Mouse (Mus musculus): ENCODE data around the gene Nacc1.
"Not testable (repeated sequence)": the region's sequence is repeated elsewhere in the genome, so short reads cannot be mapped to it uniquely, and the experiment has no call there.

The Nacc1 gene

GRCm38 (mm10) chr8:84697166-84698130, 9.8 kb upstream of the Nacc1 start:
- peak; percentile 68 for DNase-seq

- DNase-seq, result no peak
Measured at GRCm38 (mm10) chr8:84695140-84695539, 7.5 kb upstream of the Nacc1 start.

- no peak for DNase-seq
Measured at GRCm38 (mm10) chr8:84693332-84693731, 5.7 kb upstream of the Nacc1 start.

- DNase-seq, result peak; percentile 82
Measured at GRCm38 (mm10) chr8:84689091-84689915, 1.6 kb upstream of the Nacc1 start.

- DNase-seq, result peak; percentile 33
Measured at GRCm38 (mm10) chr8:84687003-84687704, 508 bp downstream of the Nacc1 start.

GRCm38 (mm10) chr8:84686191-84687002, 1.3 kb downstream of the Nacc1 start, which contains the start of gene Trmt1:
Trmt1 (plus strand) TSS chr8:84686307.
- DNase-seq, result no peak

GRCm38 (mm10) chr8:84684537-84684936, 3.1 kb downstream of the Nacc1 start:
- DNase-seq, result no peak

- no peak for DNase-seq
Measured at GRCm38 (mm10) chr8:84682257-84682656, 5.4 kb downstream of the Nacc1 start.

- DNase-seq, result no peak
Measured at GRCm38 (mm10) chr8:84681476-84681875, 6.2 kb downstream of the Nacc1 start.

GRCm38 (mm10) chr8:84677305-84677704, 10.4 kb downstream of the Nacc1 start:
- DNase-seq, result no peak

- DNase-seq, result not testable (repeated sequence)
Measured at GRCm38 (mm10) chr8:84670295-84671006, 17.2 kb downstream of the Nacc1 start.

- no peak for DNase-seq
Measured at GRCm38 (mm10) chr8:84668731-84669485, 18.8 kb downstream of the Nacc1 start.

- no peak for DNase-seq
Measured at GRCm38 (mm10) chr8:84668081-84668480, 19.6 kb downstream of the Nacc1 start.

- no peak for DNase-seq
Measured at GRCm38 (mm10) chr8:84665385-84665893, 22.2 kb downstream of the Nacc1 start.

- DNase-seq, result peak; percentile 78
Measured at GRCm38 (mm10) chr8:84664566-84665384, 22.9 kb downstream of the Nacc1 start.

- peak; percentile 90 for DNase-seq
Measured at GRCm38 (mm10) chr8:84663483-84664327, 24.0 kb downstream of the Nacc1 start.

GRCm38 (mm10) chr8:84662581-84663065, 25.0 kb downstream of the Nacc1 start, which contains the start of gene Ier2:
Ier2 (minus strand) TSS chr8:84662852.
- peak; percentile 81 for DNase-seq

- DNase-seq, result peak; percentile 45
Measured at GRCm38 (mm10) chr8:84661961-84662571, 25.6 kb downstream of the Nacc1 start.

All from right cerebral cortex, postnatal 4 days (tissue).